Mouse (Mus musculus) T-helper 1 cell (primary cell): Measurements from ENCODE around the gene Defb36.

Experiments
- in situ Hi-C: fragments of 300-600 bp; cut with MboI, MseI; formaldehyde crosslinking; loops from one replicate; pipeline ENCODE4 v1.15.1; 2025; ENCODE audit warnings: high pct_unique_total_duplicates

Gene Defb36

DNA sequence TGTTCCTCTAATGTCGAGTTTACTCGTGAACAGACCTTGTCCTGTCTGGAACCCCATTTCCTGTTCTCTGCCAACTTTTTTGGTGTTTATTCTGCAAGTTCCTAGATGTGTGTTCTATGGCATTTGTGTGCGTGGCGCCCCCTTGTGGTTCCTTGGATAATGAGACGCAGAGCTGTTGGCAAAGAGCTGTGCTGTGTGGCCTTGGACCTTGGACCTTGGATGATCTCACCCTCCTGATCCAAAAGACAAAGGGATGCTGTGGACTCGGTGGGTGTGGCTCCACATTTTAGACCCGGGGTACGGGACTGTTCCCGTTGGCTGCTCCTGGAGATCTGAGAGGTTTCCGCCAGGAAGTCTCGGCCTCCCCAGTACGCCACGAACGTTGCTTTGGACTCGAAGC, at the start of gene Defb36:
Gene Defb36 (plus strand): TSS at position 271 of the 400 bp plus-strand sequence.
- in situ Hi-C loops: no loop called here

DNA sequence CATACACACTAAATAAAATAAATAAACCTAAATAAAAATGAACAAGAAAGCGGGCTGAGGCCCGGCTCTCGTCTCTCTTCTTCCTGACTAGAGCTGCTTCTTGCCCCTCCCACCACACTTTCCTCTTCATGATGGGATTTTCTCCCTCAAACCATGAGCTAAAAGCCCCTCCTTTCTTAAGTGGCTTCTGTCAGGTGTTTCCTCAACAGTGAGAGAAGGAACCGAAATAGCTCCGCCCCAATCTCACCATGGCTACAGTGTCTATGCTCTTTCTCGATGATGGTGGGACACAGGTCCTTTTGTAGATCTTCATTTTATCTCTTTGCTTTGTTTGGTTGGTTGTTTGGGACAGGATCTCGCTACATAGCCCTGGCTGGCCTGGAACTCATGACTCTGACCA, 47.5 kb upstream of the Defb36 start:
- in situ Hi-C loops: no loop called here

DNA sequence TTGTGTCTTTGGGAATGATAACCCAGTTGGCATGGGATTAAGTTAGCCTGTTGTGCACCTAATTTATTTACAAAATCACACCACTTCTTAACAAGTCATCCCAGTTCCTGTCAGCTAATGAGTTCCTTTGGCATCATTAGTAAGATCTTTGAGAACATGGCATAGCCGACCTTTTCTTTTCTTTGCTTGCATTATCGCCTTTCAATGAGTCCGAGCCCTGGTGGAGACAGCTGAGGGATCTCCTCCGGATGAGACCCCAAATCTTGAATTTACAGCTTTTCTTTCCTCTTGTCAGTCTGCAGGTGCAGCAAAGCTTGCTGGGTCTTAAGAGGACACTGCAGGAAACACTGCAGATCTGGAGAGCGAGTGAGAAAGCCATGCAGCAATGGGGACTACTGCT, 35.1 kb upstream of the Defb36 start, which contains the start of gene Gm17416:
Gene Gm17416 (plus strand): TSS at position 301 of the 400 bp plus-strand sequence.
- in situ Hi-C loops: no loop called here

DNA sequence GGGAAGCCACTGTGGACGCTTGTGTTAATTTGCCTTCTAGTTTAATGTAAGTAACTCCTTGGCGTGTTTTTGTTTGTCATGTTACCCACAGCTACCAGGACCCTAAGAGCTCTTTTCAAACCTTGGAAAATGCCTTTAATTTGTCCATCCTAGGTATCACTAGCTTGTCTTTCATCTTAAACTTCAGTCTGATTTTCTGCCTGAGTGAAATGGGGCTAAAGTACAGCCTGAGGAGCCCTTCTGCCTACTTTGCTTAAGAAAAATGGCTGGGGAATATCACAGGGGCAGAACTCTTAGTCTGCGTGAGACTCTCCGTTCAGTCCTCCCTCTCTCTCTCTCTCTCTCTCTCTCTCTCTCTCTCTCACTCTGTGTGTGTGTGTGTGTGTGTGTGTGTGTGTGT, 34.2 kb upstream of the Defb36 start:
- in situ Hi-C loops: no loop called here

DNA sequence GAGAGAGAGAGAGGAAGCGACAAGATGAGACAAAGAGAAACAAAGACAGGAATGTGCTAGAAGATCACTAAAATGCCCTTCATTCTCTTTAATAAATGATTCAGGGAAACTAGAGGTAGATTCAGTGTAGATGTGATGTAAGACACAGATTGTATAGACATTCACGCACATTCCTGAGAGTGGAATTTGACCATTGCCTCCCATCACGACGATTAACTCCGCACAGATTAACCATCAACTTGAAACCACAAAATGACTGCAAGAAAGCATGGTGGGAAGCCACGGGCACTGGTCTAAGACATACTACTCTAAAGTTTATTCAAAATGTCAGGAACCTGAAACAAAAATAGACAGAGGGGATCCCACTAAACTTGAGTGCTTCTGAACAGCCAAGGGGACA, 33.8 kb upstream of the Defb36 start:
- in situ Hi-C loops: no loop called here

DNA sequence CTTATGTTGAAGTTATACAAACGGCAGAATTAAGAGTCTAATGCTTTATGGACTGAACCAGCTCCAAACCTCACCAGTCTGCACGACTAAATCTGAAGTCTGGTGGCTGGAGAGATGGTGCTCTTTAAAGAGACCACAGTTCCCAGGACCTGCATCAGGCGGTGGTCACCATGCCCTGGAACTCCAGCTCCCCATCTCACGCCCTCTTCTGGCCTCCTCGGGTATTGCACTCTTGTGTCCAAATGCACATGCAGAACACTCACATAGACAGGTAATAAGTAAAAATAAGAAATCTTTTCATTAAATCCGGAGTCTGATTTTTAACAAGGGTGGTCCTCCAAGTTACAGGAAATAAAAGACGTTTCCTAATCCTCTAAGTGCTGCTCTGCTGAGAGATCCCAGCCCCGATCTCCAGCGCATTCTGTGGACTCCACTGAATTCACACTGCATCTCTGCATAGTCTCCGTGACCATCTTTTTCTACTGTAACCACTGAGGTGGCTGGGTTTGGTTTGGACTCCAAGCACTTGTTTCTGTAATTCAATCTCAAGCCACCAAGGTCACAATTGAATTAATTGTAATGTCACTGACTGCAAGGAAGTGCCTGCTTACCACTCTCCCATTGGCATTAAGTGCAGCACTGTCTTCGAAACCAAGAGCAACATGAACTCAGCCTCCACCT, 31.9 kb upstream of the Defb36 start, which contains the start of gene Defb21:
Gene Defb21 (plus strand): TSS at position 631 of the 681 bp plus-strand sequence.
- in situ Hi-C loops: no loop called here

DNA sequence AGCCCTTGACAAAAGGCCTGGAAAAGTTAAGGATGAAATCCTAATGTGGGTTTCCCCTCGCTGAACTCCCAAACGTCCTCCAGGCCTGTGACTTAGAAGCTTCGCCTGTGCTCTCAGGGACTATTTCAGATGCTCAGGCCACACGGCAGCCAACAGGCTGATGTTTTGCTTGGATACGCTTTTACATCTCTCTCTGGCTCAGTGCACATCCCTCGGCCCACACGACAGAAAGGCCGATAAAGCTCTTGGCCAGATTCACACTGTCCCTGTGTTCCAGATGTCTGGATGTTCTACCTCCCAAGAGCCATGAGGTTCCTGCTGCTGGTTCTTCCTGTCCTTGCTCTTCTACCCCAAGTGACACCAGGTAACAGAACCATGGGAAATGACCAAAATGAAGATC, 30.6 kb upstream of the Defb36 start:
- in situ Hi-C loops: no loop called here

DNA sequence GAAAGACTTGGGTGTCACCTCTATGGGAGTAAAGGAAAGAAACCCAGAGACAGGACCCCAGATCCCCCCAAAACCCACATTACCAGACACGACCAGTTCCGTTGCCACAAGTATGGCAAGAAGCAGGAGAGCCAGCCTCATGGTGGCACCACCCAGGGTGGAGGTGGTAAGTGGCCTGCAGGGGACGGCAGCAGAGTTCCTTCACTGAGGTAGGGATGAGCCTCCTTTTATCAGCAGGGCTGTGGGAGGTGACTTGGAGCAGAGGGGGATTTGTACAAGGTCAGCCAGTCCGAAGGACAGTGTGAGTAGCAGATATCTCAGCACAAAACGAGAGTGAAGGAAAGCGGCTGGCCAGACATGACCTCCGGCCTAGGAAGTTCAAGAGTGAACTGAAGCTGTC, 24.0 kb upstream of the Defb36 start, which contains the start of gene Defb19:
Gene Defb19 (minus strand): TSS at position 206 of the 400 bp plus-strand sequence.
- in situ Hi-C loops: no loop called here

DNA sequence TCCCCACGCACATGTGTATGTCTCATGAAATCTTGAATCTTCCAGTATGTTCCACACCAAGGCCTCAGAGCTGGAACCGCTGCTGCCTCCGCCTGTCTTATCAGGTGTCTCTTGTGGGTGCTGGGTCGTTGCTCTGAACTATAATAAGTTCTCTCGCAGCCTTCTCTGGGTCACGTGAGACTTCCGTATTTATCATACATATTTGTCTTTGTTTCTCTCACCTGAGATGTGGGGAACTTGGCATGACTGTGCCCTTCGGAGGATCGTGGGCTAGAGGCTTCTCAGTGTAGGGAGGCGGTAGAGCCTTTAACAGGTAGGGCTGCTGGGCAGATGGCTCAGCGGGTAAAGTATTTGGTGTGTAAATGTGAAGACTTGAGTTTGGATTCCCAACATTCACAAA, 23.5 kb upstream of the Defb36 start:
- in situ Hi-C loops: no loop called here

DNA sequence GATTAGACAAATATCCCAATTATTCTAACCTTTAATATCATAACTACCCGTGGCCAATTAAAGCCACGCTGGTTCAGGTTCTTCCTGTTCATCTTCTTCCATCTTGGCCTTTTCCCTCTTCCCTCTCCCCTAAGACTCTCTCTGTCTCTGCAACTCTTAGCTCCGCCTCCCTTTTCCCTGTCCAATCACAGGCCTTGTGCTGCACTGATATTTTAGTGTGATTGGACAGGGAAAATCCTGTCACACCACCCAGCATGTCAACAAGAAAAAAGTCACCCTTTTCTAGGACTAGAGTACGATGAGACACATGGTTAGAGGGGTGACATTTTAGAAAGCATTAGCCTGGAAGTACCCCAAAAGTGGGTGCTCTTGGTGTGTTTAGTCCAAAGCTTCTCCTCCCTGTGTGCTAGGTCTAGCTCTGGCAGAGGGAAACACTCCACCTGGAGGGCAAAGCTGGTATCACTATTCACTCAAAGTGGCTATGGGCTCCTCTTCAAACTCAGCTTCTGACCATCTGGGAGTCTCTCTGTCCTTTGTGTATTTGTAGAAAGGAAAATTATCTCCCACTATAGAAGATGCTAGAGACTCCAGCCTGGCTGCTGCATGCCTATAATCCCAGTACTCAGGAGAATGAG, 17.1 kb upstream of the Defb36 start:
- in situ Hi-C loops: no loop called here

DNA sequence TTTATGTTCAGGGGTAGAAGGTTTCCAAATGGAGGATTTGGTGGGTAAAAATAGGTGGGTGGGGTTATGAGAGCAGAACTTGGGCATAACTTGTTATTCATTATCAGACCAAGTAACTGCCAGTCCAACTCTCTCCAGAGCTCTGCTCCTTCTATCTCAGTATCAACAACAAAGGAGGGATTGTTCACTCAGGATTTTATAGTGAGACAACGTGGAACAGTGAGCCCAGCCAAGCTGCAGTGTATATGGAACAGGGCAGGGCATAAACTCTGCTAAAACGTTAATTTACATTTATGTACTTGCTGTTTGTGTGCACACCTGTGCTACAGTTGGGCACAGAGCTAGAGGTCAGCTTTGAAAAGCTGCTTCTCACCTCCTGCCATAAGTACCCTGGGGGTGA, 15.7 kb upstream of the Defb36 start:
- in situ Hi-C loops: no loop called here

DNA sequence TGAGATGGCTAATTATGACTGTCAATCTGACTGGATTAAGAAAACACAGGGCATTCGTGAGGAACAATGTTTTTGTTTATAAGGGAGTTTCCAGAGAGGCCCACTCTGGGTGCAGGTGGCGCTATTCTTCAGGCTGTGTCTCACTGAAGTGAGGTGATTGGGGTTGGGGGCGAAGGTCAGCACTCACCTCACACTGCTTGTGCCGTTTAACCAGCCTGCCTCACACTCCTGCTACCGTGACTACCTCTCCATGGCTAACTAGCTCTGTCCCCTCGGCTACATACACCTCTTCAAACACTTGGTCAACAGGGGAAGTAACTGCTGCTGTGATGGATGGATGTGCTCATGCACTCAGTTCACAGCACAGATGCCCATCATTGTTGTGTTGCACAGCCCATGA, 15.1 kb upstream of the Defb36 start:
- in situ Hi-C loops: no loop called here

DNA sequence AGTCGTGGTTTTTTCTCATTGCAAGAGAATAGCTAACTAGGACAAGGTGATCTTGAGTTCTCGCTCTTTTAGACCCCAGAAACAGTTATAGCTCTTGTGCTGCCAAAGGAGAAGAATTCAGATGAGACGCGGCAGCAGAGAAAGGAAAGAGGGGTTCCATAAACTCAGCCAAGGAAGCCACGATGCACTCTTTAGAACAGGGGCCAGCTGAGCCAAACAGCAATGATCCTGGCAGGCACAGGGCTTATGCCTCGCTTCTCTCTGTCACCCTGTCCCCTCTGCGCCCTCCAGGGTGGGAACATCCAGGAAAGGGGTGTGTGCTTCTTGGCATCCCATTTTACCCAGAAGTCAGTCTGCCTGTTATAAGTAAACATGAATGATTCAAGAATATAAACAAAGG, 4.8 kb upstream of the Defb36 start, which contains the start of gene Defb45:
Gene Defb45 (minus strand): TSS at position 101 of the 400 bp plus-strand sequence.
- in situ Hi-C loops: no loop called here

DNA sequence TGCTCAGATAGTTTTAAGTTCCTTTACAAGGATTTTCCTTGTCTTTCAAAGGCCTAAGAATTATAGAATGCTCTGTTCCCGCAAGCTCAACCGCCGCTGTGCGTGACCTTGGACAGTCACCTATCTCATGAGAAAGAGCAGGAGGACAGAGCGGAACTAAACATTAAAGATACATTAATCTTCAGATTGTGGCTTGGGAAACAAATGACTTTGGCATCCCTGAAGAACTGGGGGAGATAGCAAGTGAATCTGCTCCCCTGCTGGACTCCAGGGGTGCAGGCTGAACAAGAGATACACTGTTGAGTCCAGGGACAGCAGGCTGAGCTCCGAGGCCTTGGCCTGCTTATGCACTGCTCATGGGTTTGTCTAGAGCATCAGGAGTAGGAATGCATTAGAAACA, 4.1 kb upstream of the Defb36 start:
- in situ Hi-C loops: no loop called here

DNA sequence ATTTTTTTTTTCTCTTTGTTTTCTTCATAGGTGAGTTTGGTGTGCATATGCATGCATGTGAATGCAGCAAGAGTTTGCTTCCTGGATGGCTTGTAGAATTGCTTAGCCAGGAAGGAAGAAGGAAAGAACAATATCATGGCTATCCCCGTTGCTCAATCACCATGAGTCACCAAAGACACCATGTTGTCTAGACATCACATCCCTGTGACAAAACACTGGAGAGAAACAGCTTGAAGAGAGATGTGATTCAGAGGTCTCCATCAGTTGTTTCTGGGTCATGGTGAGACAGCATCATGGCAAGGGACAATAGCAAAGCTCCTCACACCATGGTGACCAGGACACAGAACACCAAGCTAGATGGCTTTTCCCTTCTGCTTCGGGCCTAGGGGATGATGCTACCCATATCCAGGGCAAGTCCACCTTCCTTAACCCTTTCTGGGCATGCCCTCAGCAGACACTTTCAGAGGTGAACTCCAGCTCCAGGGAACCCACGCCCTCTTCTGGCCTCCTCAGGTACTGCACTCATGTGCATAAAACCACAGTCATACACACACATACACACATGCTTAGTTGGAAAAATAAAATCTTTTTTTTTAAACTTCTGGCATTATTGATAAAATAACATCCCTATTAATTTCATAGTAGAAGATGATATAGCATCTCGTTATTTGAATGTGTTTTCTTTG, 2.7 kb upstream of the Defb36 start:
- in situ Hi-C loops: no loop called here

DNA sequence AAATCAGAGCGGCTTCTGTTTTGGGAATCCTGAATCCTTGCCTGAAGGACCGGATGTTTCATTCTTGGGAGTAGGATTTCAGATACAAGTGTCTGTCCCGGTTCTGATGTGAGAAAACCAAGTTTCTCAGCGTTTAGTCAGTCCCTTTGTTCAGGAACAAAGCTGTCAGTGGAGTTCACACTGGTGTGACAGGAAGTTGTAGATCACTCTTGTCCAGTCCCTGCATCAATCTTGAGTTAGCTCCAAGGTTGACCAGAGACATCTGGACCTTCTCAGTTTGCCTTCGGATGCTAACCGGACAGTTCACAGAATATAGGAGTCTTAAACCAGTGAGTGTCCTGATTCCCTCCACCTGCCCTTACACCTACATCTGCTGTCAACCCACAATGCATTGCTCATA, 3.6 kb downstream of the Defb36 start:
- in situ Hi-C loops: no loop called here

DNA sequence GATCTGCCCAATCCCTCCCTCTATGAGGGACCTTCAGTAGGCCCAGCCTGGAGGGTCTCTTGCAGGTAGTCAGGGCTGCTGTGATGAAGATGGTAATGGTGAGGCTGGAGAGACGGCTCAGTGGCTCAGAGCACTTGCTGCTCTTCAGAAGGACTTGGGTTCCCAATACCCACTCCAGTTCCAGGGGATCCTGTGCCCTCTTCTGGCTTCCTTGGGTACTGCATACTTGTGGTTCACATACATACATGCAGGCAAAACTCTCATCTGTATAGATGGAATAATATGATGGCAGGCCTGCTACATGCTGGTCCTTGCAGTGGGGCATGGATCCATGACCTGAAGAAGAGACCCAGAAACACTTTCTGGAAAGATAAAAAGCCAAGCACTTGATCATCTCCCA, 4.6 kb downstream of the Defb36 start:
- in situ Hi-C loops: no loop called here

DNA sequence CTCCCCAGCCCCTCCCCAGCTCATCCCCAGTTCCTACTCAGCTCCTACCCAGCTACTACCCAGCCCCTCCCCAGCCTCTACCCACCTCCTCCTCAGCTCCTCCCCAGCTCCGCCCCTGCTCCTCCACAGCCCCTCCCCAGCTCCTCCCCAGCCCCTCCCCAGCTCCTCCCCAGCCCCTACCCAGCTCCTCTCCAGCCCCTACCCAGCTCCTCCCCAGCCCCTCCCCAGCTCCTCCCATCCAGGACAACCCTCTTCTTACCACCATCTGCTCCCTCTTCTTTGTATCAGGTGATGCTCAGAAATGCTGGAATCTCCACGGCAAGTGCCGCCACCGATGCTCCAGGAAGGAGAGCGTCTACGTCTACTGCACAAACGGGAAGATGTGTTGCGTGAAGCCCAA, 8.1 kb downstream of the Defb36 start:
- in situ Hi-C loops: loop anchor here (10.0 kb wide), 1 partner anchor 53 kb away; the partner anchor contains the start of gene H13

DNA sequence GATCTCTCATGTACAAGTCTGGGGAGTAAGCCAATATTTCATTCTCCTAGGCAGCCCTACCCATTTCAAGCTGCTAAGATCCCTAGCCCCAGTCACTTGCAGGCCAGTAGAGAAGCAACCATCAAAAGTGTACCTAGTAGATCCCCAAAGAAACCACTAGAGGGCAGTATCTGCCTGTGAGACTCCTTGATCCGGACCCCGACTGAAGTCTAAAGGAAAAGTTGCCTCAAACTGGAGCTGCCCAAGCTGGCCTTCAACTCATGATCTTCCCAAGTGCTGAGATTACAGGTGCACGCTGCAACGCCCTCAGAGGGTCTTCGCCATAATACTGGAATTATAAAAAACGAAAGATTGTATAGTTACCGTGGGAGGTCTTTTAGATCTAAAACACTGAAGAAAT, 11.4 kb downstream of the Defb36 start:
- in situ Hi-C loops: loop anchor here (10.0 kb wide), 1 partner anchor 49 kb away; the partner anchor contains the start of gene H13

DNA sequence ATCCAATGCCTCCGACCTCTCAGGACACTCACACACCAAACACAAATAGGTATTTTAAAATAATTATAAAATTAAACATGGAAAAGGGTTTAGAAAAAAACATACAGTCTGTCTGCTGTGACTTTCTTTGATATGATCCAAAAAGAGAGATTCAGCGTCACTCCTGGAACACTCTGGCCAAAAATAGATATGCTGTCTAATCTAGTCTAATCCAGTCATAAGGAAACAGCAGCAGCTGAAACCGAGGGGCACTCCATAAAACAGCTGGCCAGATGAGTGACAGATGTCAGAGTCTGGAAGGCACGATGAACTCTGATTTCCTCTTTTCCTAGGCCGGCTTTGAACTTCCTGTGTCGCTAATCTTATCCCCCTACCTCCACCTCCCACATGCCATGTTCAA, 12.3 kb downstream of the Defb36 start:
- in situ Hi-C loops: loop anchor here (10.0 kb wide), 1 partner anchor 48 kb away; the partner anchor contains the start of gene H13

DNA sequence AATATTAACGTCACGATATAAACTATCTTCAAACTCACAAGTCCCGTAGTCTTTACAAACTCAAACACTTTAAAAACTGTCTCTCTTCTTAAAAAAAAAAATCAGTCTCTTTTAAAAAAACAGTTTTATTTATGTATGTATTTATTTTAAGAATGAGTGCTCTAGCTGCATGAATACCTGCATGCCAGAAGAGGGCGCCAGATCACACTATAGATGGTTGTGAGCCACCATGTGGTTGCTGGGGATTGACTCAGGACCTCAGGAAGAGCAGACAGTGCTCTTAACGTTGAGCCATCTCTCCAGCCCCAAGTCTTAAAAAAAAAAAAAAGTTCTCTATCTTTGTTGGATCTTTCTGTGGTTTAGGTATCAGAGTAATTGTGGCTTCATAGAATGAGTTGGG, 13.2 kb downstream of the Defb36 start:
- in situ Hi-C loops: loop anchor here (10.0 kb wide), 1 partner anchor 47 kb away; the partner anchor contains the start of gene H13

DNA sequence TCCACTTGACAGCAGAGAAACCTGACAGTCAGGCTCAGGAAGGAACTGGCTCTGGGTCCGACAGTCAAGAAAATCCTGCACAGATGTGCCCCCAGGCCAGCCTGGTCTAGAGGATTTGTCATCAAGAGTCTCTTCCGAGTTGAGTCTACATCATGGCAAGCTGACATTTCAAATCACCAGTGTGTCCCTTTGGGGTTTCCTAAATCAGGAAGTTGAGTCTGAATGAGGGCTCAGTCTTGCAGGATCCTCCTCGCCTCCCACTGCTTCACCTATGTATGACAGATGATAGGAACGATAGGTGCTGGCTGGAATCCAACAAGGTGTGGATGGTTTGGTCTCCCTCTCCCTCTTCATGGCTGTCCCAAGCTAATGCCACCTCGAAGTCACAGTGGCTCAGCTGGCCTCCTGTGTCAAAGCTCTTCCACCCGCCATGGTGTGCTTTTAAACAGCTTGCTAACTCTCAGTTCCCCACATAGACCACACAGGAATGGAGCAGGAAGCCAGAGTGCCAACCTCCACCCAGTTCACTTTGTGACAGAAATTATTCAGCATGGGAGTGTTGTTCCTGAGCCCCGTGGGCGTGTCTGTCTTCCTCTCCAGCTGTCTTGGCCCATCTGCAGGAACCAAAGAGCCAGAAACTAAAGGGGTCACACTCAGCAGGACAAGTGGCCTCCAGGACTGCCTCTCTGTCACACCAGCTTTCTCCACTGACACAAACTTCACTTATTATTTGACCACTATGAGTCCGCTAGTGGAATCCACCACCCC, 16.4 kb downstream of the Defb36 start:
- in situ Hi-C loops: no loop called here
